Mouse (Mus musculus): Measurements from ENCODE around the gene Sun1. TPM values are rescaled to one million over a fixed set of nuclear protein-coding genes. Genes with fewer than 3 reads are reported as not detected.

The Sun1 gene
- polyA plus RNA-seq, 1 experiment = 21.8 TPM

GRCm38 (mm10) chr5:139241022-139241761 is 40.8 kb downstream of the Sun1 start:
- H3K4me1 ChIP-seq (ENCODE audit: control insufficient read depth, insufficient read depth, low read length) = no peaks in the 10 kb centered on the region
- TF ChIP-seq POLR2A (IDR thresholded peaks at IDR 0.05; ENCODE audit: borderline replicate concordance, low read depth, low read length) (no peak), CTCF (IDR thresholded peaks at IDR 0.05; ENCODE audit: low read depth, low read length) (no peak)
- H3K27ac ChIP-seq (ENCODE audit: insufficient read depth, low read depth, low read length) = no peak overlapping the region
- H3K4me3 ChIP-seq (ENCODE audit: insufficient read depth, low read length) = no peak overlapping the region

GRCm38 (mm10) chr5:139243384-139243783 is 42.9 kb downstream of the Sun1 start:
- no peaks in the 10 kb centered on the region for H3K4me1 ChIP-seq (ENCODE audit: control insufficient read depth, insufficient read depth, low read length)
- H3K4me3 ChIP-seq (ENCODE audit: insufficient read depth, low read length) = no peak overlapping the region
- TF ChIP-seq POLR2A (IDR thresholded peaks at IDR 0.05; ENCODE audit: borderline replicate concordance, low read depth, low read length) (no peak), CTCF (IDR thresholded peaks at IDR 0.05; ENCODE audit: low read depth, low read length) (no peak)
- no peak overlapping the region for H3K27ac ChIP-seq (ENCODE audit: insufficient read depth, low read depth, low read length)

- no peak overlapping the region for H3K27ac ChIP-seq (ENCODE audit: insufficient read depth, low read depth, low read length)
- no peak for TF ChIP-seq POLR2A (IDR thresholded peaks at IDR 0.05; ENCODE audit: borderline replicate concordance, low read depth, low read length)
- no peak overlapping the region for H3K4me3 ChIP-seq (ENCODE audit: insufficient read depth, low read length)
- H3K4me1 ChIP-seq (ENCODE audit: control insufficient read depth, insufficient read depth, low read length) = 0 out of 2 replicates have a peak, but pooled peaks cover 5% of the 10 kb centered on the region
Measured at GRCm38 (mm10) chr5:139247767-139248166, 47.3 kb downstream of the Sun1 start.

DNA sequence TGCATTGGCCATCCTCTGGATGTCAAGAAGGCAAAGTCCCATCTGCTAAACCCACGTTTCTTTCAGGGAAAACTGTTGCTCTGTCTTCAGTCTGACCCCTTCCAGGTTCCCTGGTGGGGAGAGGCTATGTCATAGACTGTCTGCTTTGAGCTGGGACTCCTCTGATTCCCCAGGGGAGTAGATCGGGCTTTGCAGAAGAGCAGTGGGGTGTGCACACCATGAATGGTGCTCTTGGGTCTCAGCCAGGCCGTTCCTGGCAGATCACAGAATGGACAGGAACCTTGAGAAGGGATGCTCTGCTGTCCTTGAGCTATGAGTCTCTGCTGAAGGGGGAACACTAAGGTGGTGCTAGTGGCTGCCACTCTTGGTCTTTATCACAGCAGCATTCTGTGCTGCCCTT is 48.4 kb downstream of the Sun1 start:
- Histone ChIP-seq H3K27ac (ENCODE audit: insufficient read depth, low read depth, low read length) (no peak overlapping the region), H3K4me1 (ENCODE audit: control insufficient read depth, insufficient read depth, low read length) (0 out of 2 replicates have a peak, but pooled peaks cover 5% of the 10 kb centered on the region), H3K4me3 (ENCODE audit: insufficient read depth, low read length) (no peak overlapping the region)
- TF ChIP-seq CTCF (IDR thresholded peaks at IDR 0.05; ENCODE audit: low read depth, low read length) (no peak), POLR2A (IDR thresholded peaks at IDR 0.05; ENCODE audit: borderline replicate concordance, low read depth, low read length) (no peak)

DNA sequence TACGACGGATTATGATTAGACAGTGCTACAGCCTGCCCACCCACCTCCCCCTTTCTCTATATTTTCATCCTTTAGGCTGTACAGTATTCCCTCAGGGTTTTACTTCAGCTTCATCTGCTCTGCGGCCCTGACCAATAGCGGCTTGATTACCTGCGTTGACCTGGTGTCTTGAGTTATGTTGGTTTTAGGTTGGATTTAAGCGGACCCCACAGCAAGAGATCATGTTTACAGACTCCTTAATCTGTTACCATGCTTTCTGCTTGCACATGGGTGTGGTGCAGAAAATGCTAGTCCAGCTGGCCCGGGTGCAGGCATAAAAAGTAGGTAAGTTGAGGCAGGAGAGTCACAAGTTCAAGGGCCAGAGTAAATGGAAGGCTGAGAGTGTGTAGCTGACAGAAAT is 50.8 kb downstream of the Sun1 start:
- TF ChIP-seq POLR2A (IDR thresholded peaks at IDR 0.05; ENCODE audit: borderline replicate concordance, low read depth, low read length) = no peak
- TF ChIP-seq CTCF (IDR thresholded peaks at IDR 0.05; ENCODE audit: low read depth, low read length) = no peak
- Histone ChIP-seq H3K27ac (ENCODE audit: insufficient read depth, low read depth, low read length) (no peak overlapping the region), H3K4me1 (ENCODE audit: control insufficient read depth, insufficient read depth, low read length) (peaks cover 24% of the 10 kb centered on the region), H3K4me3 (ENCODE audit: insufficient read depth, low read length) (peak overlapping the region; percentile 68; the same call in 1 of the 2 replicates)

DNA sequence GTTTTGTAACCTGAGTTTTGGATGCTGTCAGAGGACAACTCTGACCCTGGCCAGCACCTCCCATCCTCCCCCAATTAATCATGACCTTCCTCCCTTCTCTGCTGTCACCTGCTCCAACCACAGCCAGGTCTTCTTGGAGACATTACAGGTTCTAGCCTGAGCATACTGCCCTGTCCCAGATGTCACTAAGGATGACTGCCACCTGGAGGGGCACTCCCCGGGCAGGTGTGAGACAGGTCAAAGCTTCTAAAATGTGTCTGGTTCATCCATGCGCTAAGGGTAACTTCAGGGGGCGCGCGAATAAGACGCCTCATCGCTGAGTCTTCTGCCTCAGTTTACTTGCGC is 51.3 kb downstream of the Sun1 start:
- Histone ChIP-seq H3K4me3 (ENCODE audit: insufficient read depth, low read length) (peak overlapping the region; percentile 68), H3K27ac (ENCODE audit: insufficient read depth, low read depth, low read length) (peak overlapping the region; percentile 12; the same call in 1 of the 2 replicates), H3K4me1 (ENCODE audit: control insufficient read depth, insufficient read depth, low read length) (peaks cover 28% of the 10 kb centered on the region)
- TF ChIP-seq CTCF (IDR thresholded peaks at IDR 0.05; ENCODE audit: low read depth, low read length) = no peak
- TF ChIP-seq POLR2A (IDR thresholded peaks at IDR 0.05; ENCODE audit: borderline replicate concordance, low read depth, low read length) = no peak

DNA sequence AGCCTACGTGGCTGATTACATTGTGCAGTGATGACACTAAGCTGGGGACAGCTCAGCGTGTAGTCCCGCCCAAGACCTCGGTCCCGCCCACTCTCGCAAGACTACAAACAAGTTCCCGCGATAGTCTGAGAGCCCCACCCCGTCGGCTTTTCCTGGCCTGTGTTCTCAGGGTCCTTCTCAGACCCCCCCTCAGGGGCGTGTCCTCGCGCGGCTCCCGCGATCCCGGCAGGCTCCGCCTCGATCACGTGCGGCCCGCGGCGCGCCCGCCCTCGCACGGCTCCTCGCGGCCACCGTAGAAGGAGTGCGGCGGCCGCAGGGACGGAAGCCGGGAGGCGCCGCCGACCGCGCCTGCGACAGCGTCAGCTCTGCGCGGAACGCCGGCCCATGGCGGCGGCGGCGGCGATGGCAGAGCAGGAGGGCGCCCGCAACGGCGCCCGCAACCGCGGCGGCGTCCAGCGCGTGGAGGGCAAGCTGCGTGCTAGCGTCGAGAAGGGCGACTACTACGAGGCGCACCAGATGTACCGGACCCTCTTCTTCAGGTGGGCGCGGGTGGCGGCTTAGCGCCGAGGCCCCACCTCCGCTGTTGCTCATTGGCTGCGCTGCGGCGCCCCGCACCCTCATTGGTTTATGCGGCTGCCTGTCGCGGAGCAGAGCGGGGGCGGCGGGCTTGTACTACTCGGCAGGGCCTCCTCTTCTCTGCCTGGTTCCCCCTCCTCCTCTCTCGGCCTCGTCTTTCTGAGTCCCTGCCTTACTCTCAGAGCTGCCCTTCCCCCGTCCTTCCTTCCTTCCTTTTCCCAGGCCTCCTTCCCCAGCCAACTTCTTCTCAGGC is 51.9 kb downstream of the Sun1 start, which contains the start of gene Get4:
Gene Get4, plus strand, starts transcription at position 244 of the 829 bp plus-strand sequence.
- Histone ChIP-seq H3K4me3 (ENCODE audit: insufficient read depth, low read length) (peak within 1 kb of the TSS; percentile 95), H3K27ac (ENCODE audit: insufficient read depth, low read depth, low read length) (peak within 1 kb of the TSS; percentile 72), H3K4me1 (ENCODE audit: control insufficient read depth, insufficient read depth, low read length) (peaks cover 34% of the 10 kb centered on the region)
- TF ChIP-seq POLR2A (IDR thresholded peaks at IDR 0.05; ENCODE audit: borderline replicate concordance, low read depth, low read length) (no peak), CTCF (IDR thresholded peaks at IDR 0.05; ENCODE audit: low read depth, low read length) (no peak)

DNA sequence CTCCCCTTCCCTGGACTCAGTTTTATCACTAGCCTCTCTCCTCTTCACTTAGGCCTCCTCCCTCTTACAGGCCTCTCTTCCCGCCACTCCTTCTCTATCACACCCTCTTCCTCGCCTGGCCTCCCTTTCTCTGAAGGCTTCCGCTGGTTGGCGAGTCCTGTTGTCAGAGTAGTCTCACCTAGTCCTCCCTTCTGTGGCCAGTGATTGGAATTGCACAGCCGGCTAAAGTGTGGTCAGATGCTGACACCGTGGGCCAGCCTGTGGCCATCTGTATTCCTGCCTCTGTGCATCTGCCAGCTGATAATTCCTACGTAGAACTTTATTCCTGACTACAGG is 52.4 kb downstream of the Sun1 start:
- peak overlapping the region; percentile 95 for H3K4me3 ChIP-seq (ENCODE audit: insufficient read depth, low read length)
- H3K27ac ChIP-seq (ENCODE audit: insufficient read depth, low read depth, low read length) = peak overlapping the region; percentile 72
- TF ChIP-seq POLR2A (IDR thresholded peaks at IDR 0.05; ENCODE audit: borderline replicate concordance, low read depth, low read length) = no peak
- no peak for TF ChIP-seq CTCF (IDR thresholded peaks at IDR 0.05; ENCODE audit: low read depth, low read length)
- peaks cover 34% of the 10 kb centered on the region for H3K4me1 ChIP-seq (ENCODE audit: control insufficient read depth, insufficient read depth, low read length)

- peak overlapping the region; percentile 72 for H3K27ac ChIP-seq (ENCODE audit: insufficient read depth, low read depth, low read length)
- H3K4me3 ChIP-seq (ENCODE audit: insufficient read depth, low read length) = peak overlapping the region; percentile 95
- TF ChIP-seq CTCF (IDR thresholded peaks at IDR 0.05; ENCODE audit: low read depth, low read length) (no peak), POLR2A (IDR thresholded peaks at IDR 0.05; ENCODE audit: borderline replicate concordance, low read depth, low read length) (no peak)
- peaks cover 34% of the 10 kb centered on the region for H3K4me1 ChIP-seq (ENCODE audit: control insufficient read depth, insufficient read depth, low read length)
Measured at GRCm38 (mm10) chr5:139253301-139253741, 52.9 kb downstream of the Sun1 start.

GRCm38 (mm10) chr5:139254938-139255337 is 54.5 kb downstream of the Sun1 start:
- Histone ChIP-seq H3K4me3 (ENCODE audit: insufficient read depth, low read length) (no peak overlapping the region), H3K27ac (ENCODE audit: insufficient read depth, low read depth, low read length) (no peak overlapping the region), H3K4me1 (ENCODE audit: control insufficient read depth, insufficient read depth, low read length) (peaks cover 34% of the 10 kb centered on the region)
- TF ChIP-seq POLR2A (IDR thresholded peaks at IDR 0.05; ENCODE audit: borderline replicate concordance, low read depth, low read length) = no peak
- TF ChIP-seq CTCF (IDR thresholded peaks at IDR 0.05; ENCODE audit: low read depth, low read length) = no peak
